Mouse (Mus musculus) embryo, embryonic 10.5 days (tissue): ENCODE data around the gene Tldc2.

Experiments
- DNase-seq: peaks from one replicate; pipeline ENCODE4 v3.0.0-alpha.2; 2015; ENCODE audit warnings: low spot score

Gene Tldc2

DNA sequence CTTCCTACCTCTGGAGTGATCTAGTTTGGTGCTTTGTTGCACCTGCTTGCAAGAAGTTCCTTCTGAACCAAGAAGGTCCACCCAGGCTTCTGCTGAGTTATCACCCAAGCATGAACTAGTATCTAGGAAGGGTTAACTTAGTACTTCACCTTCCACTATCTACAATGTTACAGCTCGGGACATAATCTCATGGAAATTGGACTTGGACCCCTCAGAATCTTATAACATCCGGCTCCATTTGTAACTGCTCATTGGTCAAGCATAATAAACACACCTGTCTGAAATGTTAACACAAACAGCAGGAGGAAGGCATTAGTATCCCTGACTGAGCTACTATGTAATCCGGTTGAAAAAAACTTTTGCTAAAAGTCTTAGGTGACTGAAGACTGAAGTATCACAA, 40.5 kb downstream of the Tldc2 start:
- no peak for DNase-seq

DNA sequence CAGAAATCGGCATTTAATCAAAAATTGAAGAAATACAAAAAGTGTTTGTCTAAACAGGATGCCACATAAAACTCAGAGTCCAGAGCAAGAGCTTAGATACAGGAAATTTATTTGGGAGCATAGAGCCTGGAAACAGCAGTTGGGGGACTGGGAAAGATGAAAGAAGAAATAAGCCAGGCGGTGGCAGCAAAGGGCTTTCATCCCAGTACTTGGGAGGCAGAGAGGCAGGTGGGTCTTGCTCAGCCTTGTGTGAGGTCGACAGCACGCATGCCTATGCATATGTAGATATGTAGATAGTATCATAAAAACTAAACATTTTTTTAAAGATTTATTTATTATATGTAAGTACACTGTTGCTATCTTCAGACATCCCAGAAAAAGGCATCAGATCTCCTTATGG, 41.2 kb downstream of the Tldc2 start:
- DNase-seq: peak; percentile 29

DNA sequence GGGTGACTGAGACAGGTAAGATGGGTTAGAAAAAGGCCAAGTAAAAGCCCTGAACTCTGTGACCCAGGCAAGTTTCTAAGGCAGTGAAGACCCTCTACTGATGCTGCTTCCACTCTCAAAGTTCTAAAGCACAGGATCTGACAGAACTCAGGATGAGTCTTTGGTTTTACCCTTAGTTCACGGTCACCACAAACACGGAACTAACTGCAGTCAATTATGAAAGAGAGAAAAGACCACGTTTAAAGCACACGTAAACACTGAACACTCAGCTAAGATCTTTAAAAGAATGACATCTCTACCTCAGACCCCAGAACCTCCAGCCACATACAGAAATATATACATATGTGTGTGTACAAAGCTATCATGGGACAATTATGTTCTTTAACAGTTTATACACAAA, 42.2 kb downstream of the Tldc2 start:
- no peak for DNase-seq

DNA sequence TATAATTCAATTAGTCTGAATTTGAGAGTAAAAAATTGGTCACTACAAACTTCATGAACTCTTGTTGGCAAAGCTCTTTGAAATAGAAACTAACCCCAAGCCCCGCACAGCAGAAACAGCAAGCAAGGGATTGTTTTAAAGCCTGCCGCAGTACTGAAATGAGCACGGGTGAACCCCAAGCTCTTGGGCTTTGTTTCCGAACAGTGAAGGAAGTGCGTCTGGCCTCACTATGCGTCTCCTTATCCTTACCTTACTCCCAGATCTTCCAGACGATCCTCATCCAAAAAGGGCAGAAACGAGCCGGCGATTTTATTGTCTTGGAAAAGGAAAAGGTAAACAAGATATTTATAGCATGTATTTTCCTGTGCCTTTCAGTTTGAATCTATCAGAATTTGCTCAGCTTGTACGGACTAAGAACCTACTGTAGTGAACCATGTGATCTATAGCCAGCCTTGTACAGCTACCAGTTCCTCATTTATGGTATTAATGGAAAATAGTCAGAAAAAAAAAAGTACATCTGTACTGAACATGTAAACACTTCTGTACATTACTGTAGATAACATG, 42.8 kb downstream of the Tldc2 start:
- no peak for DNase-seq

DNA sequence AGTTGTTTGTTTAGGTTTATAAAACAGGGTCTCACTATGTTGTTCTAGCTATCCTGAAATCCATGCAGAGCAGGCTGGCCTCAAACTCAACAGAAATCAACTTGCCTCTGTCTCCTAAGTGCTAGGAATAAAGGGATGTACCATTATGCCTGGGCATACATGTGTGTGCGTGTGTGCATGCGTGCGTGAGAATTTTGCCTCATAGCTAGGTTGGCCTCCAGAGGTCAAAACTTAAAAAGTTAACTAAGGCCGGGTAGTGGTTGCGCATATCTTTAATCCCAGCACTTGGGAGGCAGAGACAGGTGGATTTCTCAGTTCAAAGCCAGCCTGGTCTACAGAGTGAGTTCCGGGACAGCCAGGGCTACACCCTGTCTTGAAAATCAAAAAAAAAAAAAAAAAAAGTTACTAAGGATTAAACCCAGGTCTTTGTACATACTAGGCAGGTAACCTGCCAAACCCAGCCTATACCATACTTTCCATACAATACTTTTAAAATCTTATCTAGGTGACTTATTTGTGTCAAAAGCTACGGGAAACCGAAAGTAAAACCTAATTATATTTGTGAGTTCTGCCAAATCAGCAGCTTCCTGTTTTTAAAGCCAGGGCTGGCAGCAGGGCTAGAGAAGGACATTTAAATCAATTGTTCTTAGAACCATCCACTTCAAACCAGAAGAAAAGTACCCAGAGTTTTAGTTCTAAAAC, 44.1 kb downstream of the Tldc2 start:
- no peak for DNase-seq

DNA sequence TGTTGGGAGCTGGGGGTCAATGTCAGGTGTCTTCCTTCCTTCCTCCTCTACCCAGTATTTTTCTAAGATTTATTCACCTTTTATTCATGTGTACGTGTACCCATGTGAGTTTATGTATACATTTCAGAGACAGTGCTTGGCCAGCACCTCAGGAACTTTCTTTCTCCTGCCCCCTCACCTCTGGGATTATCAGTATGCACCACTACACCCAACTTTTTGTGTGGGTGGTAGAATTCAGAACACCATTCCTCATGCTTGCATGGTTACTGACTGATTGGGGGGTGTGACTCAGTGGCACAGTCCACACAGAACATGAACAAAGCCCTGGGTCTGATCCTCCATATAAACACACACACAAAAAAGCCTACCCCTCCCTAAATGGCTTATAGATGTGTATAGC, 45.2 kb downstream of the Tldc2 start:
- DNase-seq: no peak

DNA sequence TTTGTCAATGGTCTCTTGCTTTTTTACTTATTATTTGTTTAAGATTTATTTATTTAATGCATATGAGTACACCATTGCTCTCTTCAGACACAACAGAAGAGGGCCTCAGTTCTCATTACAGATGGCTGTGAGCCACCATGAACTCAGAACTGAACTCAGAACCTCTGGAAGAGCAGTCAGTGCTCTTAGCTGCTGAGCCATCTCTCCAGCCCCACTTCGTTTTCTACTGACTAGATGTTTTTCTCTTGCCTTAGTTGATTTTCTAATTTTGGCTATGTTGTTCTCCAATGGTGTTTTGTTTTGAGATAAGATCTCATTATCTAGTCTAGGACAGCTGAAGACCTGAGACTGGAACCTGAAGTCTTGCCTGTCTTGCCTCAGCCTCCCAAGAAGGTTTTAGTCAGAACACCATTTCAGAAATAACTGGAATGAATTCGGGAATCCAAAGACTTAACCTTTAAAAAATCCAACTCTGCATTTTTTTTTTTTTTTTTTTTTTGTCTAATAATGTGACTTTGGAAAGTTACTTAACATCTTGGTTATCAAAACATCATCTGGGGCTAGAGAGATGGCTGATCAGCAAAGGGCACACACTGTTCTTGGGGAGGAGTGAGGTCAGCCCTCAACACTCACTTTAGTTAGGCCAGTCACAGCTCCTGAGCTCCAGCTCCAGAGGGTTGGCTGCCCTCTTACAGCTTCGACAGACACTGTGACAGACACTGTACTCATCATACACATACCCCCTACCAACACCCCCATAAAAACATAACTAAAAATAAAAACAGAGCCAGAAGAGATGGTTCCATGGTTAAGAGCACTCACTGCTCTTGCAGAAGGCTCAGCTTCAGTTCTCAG, 46.1 kb downstream of the Tldc2 start:
- DNase-seq: no peak

DNA sequence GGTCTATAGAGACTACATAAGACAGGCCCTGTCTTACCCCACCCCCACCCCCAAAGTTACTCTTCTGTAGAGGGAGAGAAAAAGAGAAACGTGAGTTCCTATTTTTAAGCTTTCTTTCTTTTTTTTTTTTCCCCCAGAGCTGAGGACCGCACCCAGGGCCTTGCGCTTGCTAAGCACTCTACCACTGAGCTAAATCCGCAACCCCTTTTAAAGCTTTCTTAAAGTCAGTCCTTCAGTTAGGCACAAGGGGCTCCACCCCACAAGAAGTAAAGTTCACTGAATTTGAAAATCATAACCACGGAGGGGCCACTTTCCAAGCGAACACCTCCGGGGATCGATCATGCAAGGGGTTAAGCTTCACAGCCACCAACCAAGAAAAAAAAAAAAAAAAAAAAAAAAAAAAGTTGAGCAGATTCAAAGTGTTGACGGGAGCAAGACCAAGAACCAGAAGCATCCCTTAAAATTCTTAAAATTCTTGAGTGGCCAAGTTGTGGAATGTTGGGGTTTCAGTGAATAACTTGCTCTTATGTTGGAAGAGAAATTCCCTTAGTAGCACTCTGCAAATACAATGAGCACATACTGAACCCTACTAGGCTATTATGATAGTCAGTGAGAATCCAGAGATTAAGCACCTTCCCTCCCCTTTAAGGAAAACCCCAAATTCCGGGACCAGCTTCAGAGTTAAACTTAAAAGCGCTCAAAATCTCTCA, 47.1 kb downstream of the Tldc2 start:
- DNase-seq: peak; percentile 26

DNA sequence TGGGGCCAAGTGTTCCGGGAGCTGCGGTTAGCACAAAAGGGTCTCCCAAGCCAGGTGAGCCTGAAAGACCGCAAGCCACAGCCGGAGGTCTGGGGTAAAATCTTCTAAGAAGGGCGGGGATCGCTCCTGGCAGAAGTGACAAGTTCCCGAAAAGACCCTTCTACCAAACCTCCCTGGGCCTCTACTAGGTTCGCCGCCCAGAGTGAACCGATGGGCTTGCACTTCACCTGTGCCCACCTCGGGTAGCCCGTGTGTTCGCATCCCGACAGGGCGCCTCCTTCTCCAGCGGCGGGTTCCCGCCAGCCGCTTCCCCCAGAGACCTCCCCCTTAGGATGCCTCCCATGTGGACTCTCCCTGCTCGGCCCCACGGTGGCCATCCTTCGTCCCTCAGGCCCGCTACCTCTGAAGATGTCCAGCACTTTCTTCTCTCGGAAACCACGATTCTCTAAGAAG, 47.6 kb downstream of the Tldc2 start:
- DNase-seq: peak; percentile 49

DNA sequence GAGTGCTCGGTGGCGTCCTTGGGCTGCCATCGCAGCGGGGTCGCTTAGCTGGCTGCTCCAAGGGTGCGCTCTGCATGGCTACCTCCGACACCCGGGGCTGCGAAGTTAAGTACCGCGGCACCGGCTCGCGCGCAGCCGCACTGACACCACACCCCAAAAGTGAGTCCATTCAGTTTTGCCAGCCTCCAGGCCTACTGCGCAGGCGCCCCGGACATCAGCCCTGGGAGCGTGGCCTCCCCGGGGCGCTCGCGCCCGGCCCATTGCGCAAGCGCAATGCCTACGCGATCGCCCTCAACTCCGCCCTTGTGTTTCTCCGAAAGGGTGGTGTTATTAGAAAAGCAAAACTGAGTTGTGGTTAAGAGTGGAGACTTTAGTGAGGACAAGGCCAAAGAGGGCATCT, 48.2 kb downstream of the Tldc2 start, which contains the start of gene Samhd1:
Gene Samhd1, minus strand, starts transcription at position 252 of the 400 bp plus-strand sequence.
- peak; percentile 95 for DNase-seq

DNA sequence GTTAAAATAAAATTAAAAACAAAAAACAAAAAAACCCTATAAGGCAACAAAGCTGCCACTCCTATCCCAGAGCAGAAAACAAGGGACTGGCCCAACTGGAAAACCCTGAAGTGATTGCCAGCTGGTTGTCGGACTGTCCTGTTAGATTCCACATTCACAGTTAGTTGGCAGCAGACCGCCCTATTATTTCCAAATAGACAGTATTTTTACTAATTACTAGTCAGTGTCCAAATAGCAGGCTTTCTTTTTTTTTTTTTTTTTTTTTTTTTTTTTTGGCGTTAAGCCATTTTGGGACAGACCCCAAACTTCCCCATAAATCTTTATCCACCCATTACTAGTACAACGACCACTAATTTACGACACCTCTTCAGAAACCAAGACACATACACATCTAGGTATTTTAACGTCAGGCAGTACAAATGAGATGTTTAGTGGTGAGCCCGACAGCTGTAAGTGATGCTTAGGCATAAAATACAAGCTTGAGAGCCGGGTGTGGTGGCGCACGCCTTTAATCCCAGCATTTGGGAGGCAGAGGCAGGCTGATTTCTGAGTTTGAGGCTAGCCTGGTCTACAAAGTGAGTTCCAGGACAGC, 48.8 kb downstream of the Tldc2 start:
- no peak for DNase-seq

DNA sequence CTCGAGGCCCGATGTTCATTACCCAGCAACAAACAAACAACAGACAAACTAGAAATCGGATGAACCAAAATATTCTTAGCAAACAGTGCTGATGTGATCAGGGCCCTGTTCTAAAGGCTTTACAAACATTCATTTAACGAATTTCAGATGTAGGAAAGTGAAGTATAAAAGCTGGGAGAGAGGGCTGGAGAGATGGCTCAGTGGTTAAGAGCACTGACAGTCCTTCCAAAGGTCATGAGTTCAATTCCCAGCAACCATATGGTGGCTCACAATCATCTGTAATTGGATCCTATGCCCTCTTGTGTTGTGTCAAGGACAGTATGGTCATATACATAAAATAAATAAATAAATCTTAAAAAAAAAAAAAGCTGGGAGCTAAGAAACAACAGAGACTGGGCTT, 49.3 kb downstream of the Tldc2 start:
- no peak for DNase-seq

DNA sequence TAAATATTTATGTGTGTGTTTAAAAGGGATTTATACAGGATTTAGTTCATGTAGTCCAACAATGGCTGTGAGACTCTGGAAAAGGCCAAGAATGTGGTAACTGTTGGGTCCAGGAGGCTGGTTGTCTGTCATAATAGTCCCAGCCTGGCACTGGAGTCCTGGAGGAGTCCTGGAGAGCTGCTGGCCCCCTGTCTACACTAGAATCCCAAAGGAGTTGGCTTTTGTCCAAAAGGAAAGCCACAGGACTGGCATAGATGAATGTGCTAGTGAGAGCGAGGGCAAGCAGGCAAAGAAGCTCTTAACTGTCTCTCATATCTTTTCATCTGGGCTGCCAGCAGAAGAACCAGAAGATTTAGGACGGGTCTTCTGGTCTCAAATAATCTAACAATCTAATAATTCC, 49.8 kb downstream of the Tldc2 start:
- no peak for DNase-seq

DNA sequence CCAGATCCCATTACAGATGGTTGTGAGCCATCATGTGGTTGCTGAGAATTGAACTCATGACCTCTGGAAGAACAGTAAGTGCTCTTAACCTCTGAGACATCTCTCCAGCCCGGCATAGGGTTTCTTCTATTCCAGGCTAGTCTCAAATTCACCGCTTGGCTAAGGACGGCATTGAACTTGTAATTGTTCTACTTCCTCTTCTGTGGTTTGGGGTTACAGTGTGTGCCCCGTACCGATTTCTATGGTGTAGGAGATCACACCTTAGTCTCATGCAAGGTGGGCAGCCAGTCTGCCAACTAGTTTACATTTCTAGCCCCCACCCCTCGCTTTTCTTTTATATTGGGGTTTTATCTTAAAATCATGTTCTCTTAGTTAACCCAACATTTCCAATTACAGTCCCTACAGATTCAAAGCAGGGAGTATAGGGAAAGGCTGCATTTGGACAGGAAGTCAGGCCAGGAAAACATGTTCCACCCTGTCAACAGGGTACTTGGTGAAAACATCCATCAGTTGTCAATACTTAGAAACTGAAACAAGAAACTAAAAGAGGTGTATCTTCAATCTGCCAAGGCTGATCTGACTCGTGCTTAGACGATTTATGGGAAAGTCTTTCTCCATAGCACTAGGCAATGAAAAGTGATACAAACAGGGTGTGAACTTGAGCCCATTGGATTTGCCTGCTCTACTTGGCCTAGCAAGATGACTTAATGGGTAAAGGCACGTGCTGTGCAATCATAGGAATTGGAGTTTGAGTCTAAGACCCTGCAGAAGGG, 51.3 kb downstream of the Tldc2 start:
- no peak for DNase-seq

DNA sequence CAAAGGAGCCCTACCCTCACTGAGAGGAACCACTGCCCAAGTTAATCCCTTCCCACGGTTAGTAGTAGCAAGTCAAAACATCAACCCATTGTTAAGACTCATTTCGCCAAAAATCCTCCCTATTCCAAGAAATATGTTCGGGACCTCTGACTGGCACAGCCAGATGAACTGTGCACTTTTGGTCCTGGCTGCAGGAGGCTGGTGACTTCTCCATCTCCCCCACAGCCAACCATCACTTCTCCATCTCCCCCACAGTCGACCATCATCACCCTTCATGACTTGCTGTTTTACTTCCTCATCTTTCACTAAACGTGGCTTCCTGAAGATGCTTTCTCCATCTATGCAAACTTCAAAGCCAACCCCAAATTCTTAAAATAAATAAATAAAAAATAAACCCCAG, 52.0 kb downstream of the Tldc2 start:
- DNase-seq: no peak

DNA sequence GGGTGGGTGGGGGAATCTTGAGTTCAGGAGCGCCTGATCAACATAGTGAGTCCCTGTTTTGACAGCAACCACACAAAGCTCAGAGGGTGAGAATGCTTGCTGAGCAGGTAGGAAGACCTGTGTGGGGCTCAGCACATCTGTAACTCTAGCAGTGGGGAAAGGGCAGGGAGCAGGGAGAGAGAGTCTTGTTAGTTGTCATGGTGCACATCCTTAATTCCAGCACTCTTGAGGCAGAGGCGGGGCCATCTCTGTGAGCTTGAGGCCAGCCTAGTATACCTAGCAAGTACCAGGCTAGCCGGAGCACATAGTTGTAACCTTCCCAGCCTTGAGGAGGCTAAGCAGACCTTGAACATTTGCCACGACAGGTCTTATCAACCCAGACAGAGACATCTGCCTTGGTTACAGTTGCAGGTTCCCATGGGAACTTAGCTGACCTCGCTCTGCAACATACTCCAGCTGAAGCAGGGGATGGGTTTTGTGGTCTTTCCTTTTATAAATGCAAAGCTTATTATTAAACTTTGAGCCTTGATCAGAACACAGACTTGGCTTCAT, 52.5 kb downstream of the Tldc2 start:
- no peak for DNase-seq

DNA sequence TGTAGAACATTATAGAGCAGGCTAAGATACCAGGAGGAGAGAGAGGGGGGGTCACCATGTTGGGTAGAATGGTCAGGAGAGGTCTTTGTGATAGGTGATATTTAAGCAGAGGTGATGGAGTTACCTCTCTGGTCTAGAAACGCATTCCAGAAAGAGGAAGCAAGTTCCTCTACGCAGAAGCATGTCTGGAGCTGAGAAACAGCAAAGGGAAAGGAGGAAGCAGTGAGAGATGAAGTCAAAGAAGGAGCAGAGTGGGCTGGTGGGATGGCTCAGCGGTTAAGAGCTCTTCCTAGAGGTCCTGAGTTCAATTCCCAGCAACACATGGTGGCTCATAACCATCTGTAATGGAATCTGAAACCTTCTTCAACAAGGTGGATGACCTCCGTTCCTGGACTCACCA, 55.1 kb downstream of the Tldc2 start:
- DNase-seq: no peak

DNA sequence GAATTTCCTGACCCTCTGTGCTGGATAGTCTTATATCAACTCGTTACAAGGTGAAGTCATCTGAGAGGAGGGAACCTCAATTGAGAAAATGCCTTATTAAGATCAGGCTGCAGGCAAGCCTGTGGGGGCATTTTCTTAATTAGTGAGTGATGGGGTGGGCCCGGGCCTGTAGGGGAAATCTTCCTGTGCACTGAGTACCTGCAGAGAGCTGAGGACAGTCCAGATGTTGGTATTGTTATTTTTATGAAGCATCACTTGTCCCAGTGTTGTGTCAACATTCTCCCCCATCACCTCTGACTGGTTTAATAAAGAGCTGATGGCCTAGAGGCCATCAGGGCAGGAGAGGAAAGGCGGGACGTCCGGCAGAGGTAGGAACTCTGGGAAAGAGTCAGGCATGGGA, 57.3 kb downstream of the Tldc2 start:
- no peak for DNase-seq

DNA sequence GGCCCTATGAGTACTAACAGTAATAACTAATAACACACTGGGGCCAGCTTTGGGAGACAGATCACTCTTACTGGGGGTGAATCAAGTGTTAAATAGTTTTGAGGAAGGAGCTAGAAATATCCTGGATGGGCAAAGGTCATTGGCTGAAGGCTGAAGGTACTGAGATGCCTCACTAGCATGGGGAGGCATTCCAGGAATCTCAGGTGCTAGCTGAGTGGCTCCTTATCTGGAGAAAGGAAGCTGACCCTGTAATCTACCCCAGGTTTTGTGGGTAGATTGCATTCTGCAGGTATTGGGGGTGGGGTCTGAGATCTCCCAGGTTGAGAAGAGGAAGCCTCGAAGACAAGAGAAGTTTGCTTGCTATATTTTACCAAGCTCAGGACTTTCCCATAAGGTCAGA, 58.3 kb downstream of the Tldc2 start:
- no peak for DNase-seq
